Mouse (Mus musculus) midbrain, embryonic 10.5 days (tissue): ENCODE data around the gene Ascl2. TPM values are rescaled to one million over a fixed set of nuclear protein-coding genes. Genes with fewer than 3 reads are reported as not detected.

Experiments used
- DNase-seq: peaks from one replicate; pipeline ENCODE4 v3.0.0-alpha.2; 2017; ENCODE audit warnings: low spot score
- H3K27ac ChIP-seq: fragments of 300-500 bp; sonication (generic); replicated peaks from 2 replicates; pipeline ENCODE4 v1.5.1; 2016; ENCODE audit warnings: mild to moderate bottlenecking
- H3K27me3 ChIP-seq: fragments of 300-500 bp; sonication (generic); 2 replicates; pipeline ENCODE4 v1.6.1; 2016; ENCODE audit warnings: low read depth, mild to moderate bottlenecking; ENCODE audit not compliant: poor library complexity, severe bottlenecking
- H3K36me3 ChIP-seq: fragments of 300-500 bp; sonication (generic); 2 replicates; pipeline ENCODE4 v1.6.1; 2016; ENCODE audit warnings: mild to moderate bottlenecking, moderate library complexity
- H3K4me1 ChIP-seq: fragments of 300-500 bp; sonication (generic); 2 replicates; pipeline ENCODE4 v1.6.1; 2016
- H3K4me3 ChIP-seq: fragments of 300-500 bp; sonication (generic); 2 replicates; pipeline ENCODE4 v1.5.1; 2016; ENCODE audit warnings: mild to moderate bottlenecking, moderate library complexity
- H3K9me3 ChIP-seq: fragments of 300-500 bp; sonication (generic); replicated peaks from 2 replicates; pipeline ENCODE4 v1.6.1; 2016; ENCODE audit warnings: mild to moderate bottlenecking
- WGBS: fragments of 180-500 bp; shearing (Covaris S2); methylation state at CpG from one replicate; pipeline ENCODE4 v1.1.7; 2016; 5-methylcytosine and 5-hydroxymethylcytosine counted together
- polyA plus RNA-seq: library from polyadenylated mRNA; unstranded; fragments of >200 nt; fragmentation: Nextera tagmentation; extraction: Ambion mirVana; gene quantifications from 2 replicates; pipeline ENCODE4 v1.2.1, GENCODE M21; 2016

The Ascl2 gene
- polyA plus RNA-seq, 1 experiment from 2014 or later, result 0.70 TPM

- Histone ChIP-seq H3K27ac (no peak within 1 kb of the TSS), H3K27me3 (peaks cover 7% of the 10 kb centered on the region; the same call in 1 of the 2 replicates), H3K4me1 (no peaks in the 10 kb centered on the region), H3K4me3 (no peak within 1 kb of the TSS), H3K9me3 (no peaks in the 10 kb centered on the region), H3K36me3 (no peaks in the 10 kb centered on the region)
- DNase-seq, result no peak
- WGBS, result 82% methylated on average over 3 of the region's 3 CpGs
These were observed 38.0 kb downstream of the Ascl2 start, which contains the start of gene Th for GRCm38 (mm10) chr7:142931028-142931427. Gene Th, minus strand, starts transcription at chr7:142931128.

- no peak for DNase-seq
- H3K27me3 ChIP-seq, result peaks cover 3% of the 10 kb centered on the region; the same call in 1 of the 2 replicates
- 92% methylated on average over 2 of the region's 2 CpGs for WGBS
- H3K4me3 ChIP-seq, result no peak overlapping the region
- H3K27ac ChIP-seq, result no peak overlapping the region
- H3K9me3 ChIP-seq, result no peaks in the 10 kb centered on the region
- no peaks in the 10 kb centered on the region for H3K36me3 ChIP-seq
- no peaks in the 10 kb centered on the region for H3K4me1 ChIP-seq
These were observed 39.5 kb downstream of the Ascl2 start for GRCm38 (mm10) chr7:142929516-142929915.

GRCm38 (mm10) chr7:142927293-142927692 lies 41.8 kb downstream of the Ascl2 start:
- no peaks in the 10 kb centered on the region for H3K4me1 ChIP-seq
- no peak overlapping the region for H3K4me3 ChIP-seq
- H3K9me3 ChIP-seq, result no peaks in the 10 kb centered on the region
- H3K27ac ChIP-seq, result no peak overlapping the region
- peaks cover 3% of the 10 kb centered on the region; the same call in 1 of the 2 replicates for H3K27me3 ChIP-seq
- DNase-seq, result no peak
- no peaks in the 10 kb centered on the region for H3K36me3 ChIP-seq
- WGBS, result 88% methylated on average over 8 of the region's 8 CpGs

GRCm38 (mm10) chr7:142918641-142919628 lies 50.1 kb downstream of the Ascl2 start:
- H3K27ac ChIP-seq, result no peak overlapping the region
- no peaks in the 10 kb centered on the region for H3K9me3 ChIP-seq
- peaks cover 11% of the 10 kb centered on the region for H3K4me1 ChIP-seq
- H3K4me3 ChIP-seq, result no peak overlapping the region
- WGBS, result 34% methylated on average over 8 of the region's 8 CpGs
- no peaks in the 10 kb centered on the region for H3K36me3 ChIP-seq
- no peaks in the 10 kb centered on the region for H3K27me3 ChIP-seq
- DNase-seq, result peak; percentile 81

- no peak for DNase-seq
- Histone ChIP-seq H3K36me3 (no peaks in the 10 kb centered on the region), H3K27me3 (no peaks in the 10 kb centered on the region), H3K4me1 (peaks cover 11% of the 10 kb centered on the region), H3K4me3 (no peak overlapping the region), H3K9me3 (no peaks in the 10 kb centered on the region), H3K27ac (no peak overlapping the region)
- WGBS, result 87% methylated on average over 5 of the region's 5 CpGs
These were observed 51.4 kb downstream of the Ascl2 start for GRCm38 (mm10) chr7:142917659-142918058.

Other genes with a start within 250 kb of the Ascl2 start
- gene Ins2, start 225.9 kb downstream of the Ascl2 start, polyA plus RNA-seq, result not detected in 2 replicates
- 7.9 and 14.1 TPM in 2 replicates for gene Th, start 38.1 kb downstream of the Ascl2 start, polyA plus RNA-seq
- 4.7 and 6.0 TPM in 2 replicates for gene Tspan32, start 35.8 kb upstream of the Ascl2 start, polyA plus RNA-seq
- gene Cd81, start 83.5 kb upstream of the Ascl2 start, polyA plus RNA-seq, result 267 and 279 TPM in 2 replicates
- gene Tssc4, start 100.0 kb upstream of the Ascl2 start, polyA plus RNA-seq, result 136 and 142 TPM in 2 replicates
- 0.62 and 0.93 TPM in 2 replicates for gene Trpm5, start 125.4 kb upstream of the Ascl2 start, polyA plus RNA-seq
- gene Kcnq1, start 137.1 kb upstream of the Ascl2 start, polyA plus RNA-seq, result 0.69 and 1.1 TPM in 2 replicates